Mouse (Mus musculus) layer of hippocampus, adult 9-10 months (tissue): Measurements from ENCODE around the gene BC080695.
"Not testable (repeated sequence)": the region's sequence is repeated elsewhere in the genome, so short reads cannot be mapped to it uniquely, and the experiment has no call there.

Source experiments
- DNase-seq: peaks from one replicate; pipeline ENCODE4 v3.0.0; 2022; ENCODE audit warnings: low spot score

Gene BC080695

GRCm38 (mm10) chr4:143551400-143551799 is at the start of gene BC080695, which contains the start of gene Gm13057:
TSS of gene BC080695 (plus strand) at chr4:143551700.
TSS of gene Gm13057 (plus strand) at chr4:143551709.
- DNase-seq, result not testable (repeated sequence)

- DNase-seq, result no peak
Measured at GRCm38 (mm10) chr4:143511043-143511442, 40.5 kb upstream of the BC080695 start, which contains the start of gene Gm13043. TSS of gene Gm13043 (plus strand) at chr4:143511343.

GRCm38 (mm10) chr4:143535654-143536053 is 15.8 kb upstream of the BC080695 start, which contains the start of gene Gm13040:
TSS of gene Gm13040 (plus strand) at chr4:143535954.
- DNase-seq, result not testable (repeated sequence)

GRCm38 (mm10) chr4:143611927-143612326 is 60.4 kb downstream of the BC080695 start:
- DNase-seq, result not testable (repeated sequence)

- not testable (repeated sequence) for DNase-seq
Measured at GRCm38 (mm10) chr4:143614703-143615102, 63.2 kb downstream of the BC080695 start, which contains the start of gene Gm13083. TSS of gene Gm13083 (plus strand) at chr4:143615003.

GRCm38 (mm10) chr4:143618101-143618500 is 66.6 kb downstream of the BC080695 start:
- DNase-seq, result not testable (repeated sequence)
